Mouse (Mus musculus): Measurements from ENCODE around the gene Gprin1. TPM values are rescaled to one million over a fixed set of nuclear protein-coding genes. Genes with fewer than 3 reads are reported as not detected.

Gprin1 gene
- total and polyA plus RNA-seq, 2 experiments: not detected

DNA sequence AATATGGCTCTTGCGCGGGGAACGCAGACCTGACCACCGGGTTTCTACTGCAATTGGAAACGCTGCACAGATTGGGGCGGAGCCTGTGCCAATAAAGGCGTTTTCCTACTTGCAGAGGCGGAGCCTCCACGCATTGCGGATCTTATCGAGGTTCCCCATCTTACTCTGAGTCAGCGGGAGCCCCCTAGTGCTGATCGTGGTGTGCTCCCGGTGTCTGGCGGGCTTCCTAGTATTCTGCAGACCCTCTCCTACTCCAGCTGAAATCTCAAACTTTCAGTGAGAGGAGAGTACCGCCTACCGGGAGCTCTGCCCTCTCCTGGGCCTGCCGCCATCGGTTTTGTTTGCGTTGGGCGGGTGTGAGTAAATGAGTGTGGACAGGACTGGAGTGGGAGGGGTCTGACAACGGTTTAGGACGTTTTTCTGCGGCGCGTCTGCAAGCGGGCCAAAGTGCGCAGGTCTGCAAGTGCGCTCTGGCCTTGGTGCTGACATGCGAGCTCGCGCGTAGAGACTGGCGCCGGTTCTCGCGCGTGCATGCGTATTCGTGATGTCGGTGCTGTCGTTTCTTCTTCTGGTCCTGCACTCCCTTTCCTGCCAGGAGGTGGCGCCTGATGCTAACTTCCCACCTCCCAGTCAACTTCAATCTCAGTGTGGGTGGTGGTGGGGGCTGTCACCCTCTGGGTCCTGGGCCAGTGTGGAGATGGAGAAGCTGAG is 8.5 kb upstream of the Gprin1 start:
- Histone ChIP-seq H3K27ac (replicated peaks; ENCODE audit: insufficient read depth, low read depth, low read length) (no peak overlapping the region), H3K4me1 (ENCODE audit: control insufficient read depth, insufficient read depth, low read length) (no peaks in the 10 kb centered on the region), H3K27me3 (ENCODE audit: control insufficient read depth, insufficient read depth, low read length) (no peaks in the 10 kb centered on the region; the same call in none of the 2 replicates), H3K36me3 (ENCODE audit: control insufficient read depth, insufficient read depth, low read length) (no peaks in the 10 kb centered on the region), H3K4me3 (ENCODE audit: insufficient read depth, low read depth, low read length) (peak overlapping the region; percentile 11; the same call in 1 of the 2 replicates), H3K9ac (ENCODE audit: low read depth, low read length) (no peak overlapping the region), H3K79me2 (ENCODE audit: control insufficient read depth, insufficient read depth, low read length) (no peaks in the 10 kb centered on the region)
- WGBS: under 1% methylated on average over 43 of the region's 43 CpGs
- peak; percentile 63 for TF ChIP-seq CTCF (IDR thresholded peaks at IDR 0.05; ENCODE audit: low read depth, low read length)
- no peak for TF ChIP-seq POLR2A (IDR thresholded peaks at IDR 0.05; ENCODE audit: extremely low read depth, insufficient read depth, low read length)
- peak; percentile 76 for DNase-seq (ENCODE audit: extremely low read depth, low read depth, low spot score)

DNA sequence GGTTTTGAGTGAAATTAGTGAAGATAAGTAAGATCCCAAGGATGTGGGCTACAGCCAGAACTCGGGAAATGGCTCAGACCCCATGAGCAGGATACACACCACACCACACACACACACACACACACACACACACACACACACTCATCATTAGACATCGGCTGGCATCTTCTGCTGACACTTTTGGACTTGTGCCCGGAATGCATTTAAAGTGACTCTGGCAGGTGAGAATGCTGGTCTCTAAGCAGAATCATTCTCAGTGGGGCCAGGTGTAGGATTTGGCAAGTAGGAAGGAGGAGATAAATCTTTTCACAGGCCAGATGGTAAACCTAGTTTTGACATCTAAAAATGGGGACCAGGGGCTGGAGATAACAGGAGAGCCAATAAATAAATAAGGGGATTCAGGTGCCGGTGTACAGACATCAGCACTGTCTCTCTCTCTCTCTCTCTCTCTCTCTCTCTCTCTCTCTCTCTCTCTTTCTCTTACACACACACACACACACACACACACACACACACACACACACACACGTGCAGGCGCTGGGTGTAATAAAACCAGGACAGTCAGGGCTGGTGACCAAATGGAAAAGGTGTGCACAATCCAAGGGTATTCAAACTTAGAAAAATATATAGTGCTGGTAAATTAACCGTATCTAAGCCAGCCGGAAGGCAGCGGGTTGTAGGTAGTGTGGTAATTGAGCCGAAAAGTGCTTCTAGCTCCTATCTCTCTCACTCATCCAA is 7.6 kb upstream of the Gprin1 start:
- Histone ChIP-seq H3K36me3 (ENCODE audit: control insufficient read depth, insufficient read depth, low read length) (no peaks in the 10 kb centered on the region), H3K9ac (ENCODE audit: low read depth, low read length) (no peak overlapping the region), H3K27me3 (ENCODE audit: control insufficient read depth, insufficient read depth, low read length) (no peaks in the 10 kb centered on the region; the same call in 1 of the 2 replicates), H3K27ac (replicated peaks; ENCODE audit: insufficient read depth, low read depth, low read length) (no peak overlapping the region), H3K4me3 (ENCODE audit: insufficient read depth, low read depth, low read length) (no peak overlapping the region), H3K4me1 (ENCODE audit: control insufficient read depth, insufficient read depth, low read length) (no peaks in the 10 kb centered on the region), H3K79me2 (ENCODE audit: control insufficient read depth, insufficient read depth, low read length) (no peaks in the 10 kb centered on the region)
- no peak for DNase-seq (ENCODE audit: extremely low read depth, low read depth, low spot score)
- no peak for TF ChIP-seq CTCF (IDR thresholded peaks at IDR 0.05; ENCODE audit: low read depth, low read length)
- TF ChIP-seq POLR2A (IDR thresholded peaks at IDR 0.05; ENCODE audit: extremely low read depth, insufficient read depth, low read length): no peak
- WGBS: 48% methylated on average over 10 of the region's 10 CpGs

DNA sequence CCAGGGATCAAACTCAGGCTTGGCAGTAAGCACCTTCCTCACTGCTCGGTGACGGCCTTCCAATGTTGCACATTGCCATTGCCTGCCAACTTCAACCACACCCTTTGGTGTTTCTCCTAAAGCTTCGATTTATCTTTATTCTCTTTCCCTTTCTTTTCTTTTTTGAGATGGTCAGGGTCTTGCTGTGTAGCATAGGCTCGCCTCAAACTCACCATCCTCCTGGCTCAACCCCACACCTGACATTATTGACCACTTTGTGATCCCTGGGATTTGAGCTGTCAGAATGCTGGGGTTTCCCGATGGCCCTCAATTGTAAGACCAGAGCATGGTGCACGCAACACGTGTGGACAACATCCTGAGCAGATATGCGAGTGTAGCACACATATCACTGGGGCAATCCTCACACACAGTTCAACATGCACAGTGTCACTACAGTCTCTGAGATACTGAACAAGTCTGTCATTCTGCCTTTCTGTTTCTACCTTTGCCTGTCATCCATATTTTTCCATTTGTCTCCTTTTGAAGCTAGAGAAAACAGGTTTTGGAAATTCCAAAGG is 6.6 kb upstream of the Gprin1 start:
- Histone ChIP-seq H3K4me3 (ENCODE audit: insufficient read depth, low read depth, low read length) (no peak overlapping the region), H3K27ac (replicated peaks; ENCODE audit: insufficient read depth, low read depth, low read length) (no peak overlapping the region), H3K36me3 (ENCODE audit: control insufficient read depth, insufficient read depth, low read length) (no peaks in the 10 kb centered on the region), H3K27me3 (ENCODE audit: control insufficient read depth, insufficient read depth, low read length) (no peaks in the 10 kb centered on the region; the same call in 1 of the 2 replicates), H3K9ac (ENCODE audit: low read depth, low read length) (no peak overlapping the region), H3K4me1 (ENCODE audit: control insufficient read depth, insufficient read depth, low read length) (no peaks in the 10 kb centered on the region), H3K79me2 (ENCODE audit: control insufficient read depth, insufficient read depth, low read length) (no peaks in the 10 kb centered on the region)
- 84% methylated on average over 8 of the region's 8 CpGs for WGBS
- TF ChIP-seq CTCF (IDR thresholded peaks at IDR 0.05; ENCODE audit: low read depth, low read length) (no peak), POLR2A (IDR thresholded peaks at IDR 0.05; ENCODE audit: extremely low read depth, insufficient read depth, low read length) (no peak)
- DNase-seq (ENCODE audit: extremely low read depth, low read depth, low spot score): no peak

DNA sequence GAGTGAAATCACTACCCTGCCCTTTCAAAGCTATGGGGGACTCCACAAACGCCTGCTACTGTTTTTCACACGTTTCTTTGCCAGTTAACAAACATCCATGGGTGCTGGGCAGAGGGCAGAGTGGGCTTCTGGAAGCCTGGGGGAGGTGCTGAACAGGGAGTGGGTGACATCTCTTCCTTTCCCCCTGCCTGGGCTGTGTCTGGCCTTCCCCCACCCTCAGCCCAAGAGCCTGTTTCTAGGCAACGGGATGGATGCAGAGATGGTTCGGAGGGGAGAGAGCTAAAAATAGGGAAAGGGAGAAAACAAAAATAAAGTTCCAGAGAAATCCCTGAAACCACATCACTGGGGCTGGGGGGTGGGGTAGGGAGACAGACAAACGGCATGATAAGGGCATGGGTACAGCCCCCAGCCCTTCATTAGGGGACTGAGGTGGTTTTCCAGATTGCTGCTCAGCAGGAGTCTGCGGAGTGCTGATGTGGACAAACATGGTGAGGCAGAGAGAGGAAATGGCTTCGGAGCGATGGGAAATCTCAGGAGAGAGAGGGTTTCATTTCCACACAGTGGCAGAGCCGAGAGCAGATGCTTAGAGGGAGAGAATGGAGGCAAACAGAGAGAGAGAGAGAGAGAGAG is 5.6 kb upstream of the Gprin1 start:
- no peaks in the 10 kb centered on the region for H3K36me3 ChIP-seq (ENCODE audit: control insufficient read depth, insufficient read depth, low read length)
- no peaks in the 10 kb centered on the region; the same call in 1 of the 2 replicates for H3K27me3 ChIP-seq (ENCODE audit: control insufficient read depth, insufficient read depth, low read length)

DNA sequence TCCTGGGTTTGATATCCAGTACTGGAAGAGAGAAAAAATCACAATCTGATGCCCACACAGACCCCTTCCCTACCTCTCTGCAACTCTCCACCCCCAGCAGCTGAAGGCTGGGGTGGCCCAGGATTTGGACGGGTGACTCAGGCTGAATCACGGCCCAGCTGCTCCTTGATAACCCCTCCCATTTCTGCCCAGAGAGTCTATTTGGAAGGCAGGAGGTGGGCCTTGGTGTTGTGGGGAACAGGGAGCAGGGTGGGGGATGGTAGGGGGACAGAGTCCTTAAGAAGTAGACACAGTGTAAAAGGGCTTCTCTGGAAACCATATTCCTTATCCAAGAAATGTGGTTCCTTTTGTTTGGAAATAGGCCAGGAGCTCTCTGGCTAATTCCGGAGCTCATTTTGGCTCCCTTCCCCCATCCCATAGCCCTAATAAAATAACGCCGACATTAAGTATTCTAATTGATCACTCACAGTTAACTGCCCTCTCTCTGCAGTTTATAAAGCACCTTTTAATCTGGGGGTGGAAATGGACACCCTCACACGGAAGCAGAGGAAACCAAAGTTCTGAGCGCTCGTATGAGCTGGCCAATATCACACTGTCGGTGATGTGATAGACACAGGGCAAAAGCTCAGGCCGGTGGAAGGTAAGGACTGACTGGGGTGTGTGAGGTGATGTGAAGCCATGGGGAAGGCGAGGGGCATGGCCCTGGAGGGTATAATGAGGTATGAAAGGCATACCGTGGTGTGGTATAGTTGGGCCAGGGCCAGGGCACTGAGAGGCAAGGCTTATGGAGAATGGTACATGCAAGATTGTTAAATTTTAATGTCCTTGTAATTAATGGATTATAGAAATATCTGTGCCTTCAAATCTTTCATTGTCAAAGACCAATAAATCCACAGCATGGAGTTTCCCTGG is 4.8 kb upstream of the Gprin1 start:
- Histone ChIP-seq H3K27me3 (ENCODE audit: control insufficient read depth, insufficient read depth, low read length) (peaks cover 5% of the 10 kb centered on the region), H3K36me3 (ENCODE audit: control insufficient read depth, insufficient read depth, low read length) (no peaks in the 10 kb centered on the region), H3K9ac (ENCODE audit: low read depth, low read length) (no peak overlapping the region), H3K27ac (replicated peaks; ENCODE audit: insufficient read depth, low read depth, low read length) (no peak overlapping the region), H3K79me2 (ENCODE audit: control insufficient read depth, insufficient read depth, low read length) (no peaks in the 10 kb centered on the region), H3K4me1 (ENCODE audit: control insufficient read depth, insufficient read depth, low read length) (no peaks in the 10 kb centered on the region), H3K4me3 (ENCODE audit: insufficient read depth, low read depth, low read length) (no peak overlapping the region)
- no peak for DNase-seq (ENCODE audit: extremely low read depth, low read depth, low spot score)
- WGBS: 53% methylated on average over 12 of the region's 12 CpGs
- TF ChIP-seq CTCF (IDR thresholded peaks at IDR 0.05; ENCODE audit: low read depth, low read length) (no peak), POLR2A (IDR thresholded peaks at IDR 0.05; ENCODE audit: extremely low read depth, insufficient read depth, low read length) (no peak)

More for the DNA sequence above, 5.6 kb upstream of the Gprin1 start:
- Histone ChIP-seq H3K4me3 (ENCODE audit: insufficient read depth, low read depth, low read length) (no peak overlapping the region), H3K4me1 (ENCODE audit: control insufficient read depth, insufficient read depth, low read length) (no peaks in the 10 kb centered on the region), H3K9ac (ENCODE audit: low read depth, low read length) (no peak overlapping the region), H3K27ac (replicated peaks; ENCODE audit: insufficient read depth, low read depth, low read length) (no peak overlapping the region), H3K79me2 (ENCODE audit: control insufficient read depth, insufficient read depth, low read length) (no peaks in the 10 kb centered on the region)
- 34% methylated on average over 9 of the region's 9 CpGs for WGBS
- no peak for DNase-seq (ENCODE audit: extremely low read depth, low read depth, low spot score)
- TF ChIP-seq CTCF (IDR thresholded peaks at IDR 0.05; ENCODE audit: low read depth, low read length) (no peak), POLR2A (IDR thresholded peaks at IDR 0.05; ENCODE audit: extremely low read depth, insufficient read depth, low read length) (no peak)
